Mouse (Mus musculus): ENCODE data around the gene Atpaf1.

GRCm38 (mm10) chr4:115821928-115822327, 37.3 kb downstream of the Atpaf1 start:
- TF ChIP-seq CTCF (IDR thresholded peaks at IDR 0.05; ENCODE audit: control insufficient read depth, insufficient read depth, insufficient read length) (no peak), MAX (IDR thresholded peaks at IDR 0.05) (no peak), USF1 (IDR thresholded peaks at IDR 0.05; ENCODE audit: low read depth) (no peak), CEBPB (IDR thresholded peaks at IDR 0.05; ENCODE audit: low read depth) (no peak), FOSL1 (IDR thresholded peaks at IDR 0.05; ENCODE audit: insufficient read depth, low read length, poor library complexity, severe bottlenecking) (no peak), MYOG (IDR thresholded peaks at IDR 0.05; ENCODE audit: control insufficient read depth, extremely low read depth, insufficient read length) (no peak), MYOD1 (IDR thresholded peaks at IDR 0.05; ENCODE audit: control insufficient read depth, insufficient read length, low read depth) (no peak)
